Mouse (Mus musculus): ENCODE measurements at regions not wholly inside any gene's neighbourhood (a gene's known extent, or its start where the extent isn't known, plus 50 kb on each side); places are given as distances from the start of the nearest gene placed in this dataset.

DNA sequence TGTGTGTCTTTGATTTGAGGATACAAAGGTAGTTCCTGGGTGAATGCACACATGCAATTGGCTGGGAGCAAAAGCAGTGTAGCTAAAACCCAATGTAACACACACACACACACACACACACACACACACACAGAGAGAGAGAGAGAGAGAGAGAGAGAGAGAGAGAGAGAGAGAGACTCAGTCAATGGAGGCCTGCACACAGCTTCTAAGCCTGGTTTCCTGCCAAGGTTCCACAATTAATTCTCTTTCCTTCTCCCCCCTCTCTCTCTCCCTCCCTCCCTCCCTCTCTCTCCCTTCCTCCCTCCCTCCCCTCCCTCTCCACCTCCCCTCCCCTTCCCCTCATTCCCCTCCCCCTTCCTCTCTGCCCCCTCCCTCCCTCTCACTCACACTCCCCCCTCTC, 330.6 kb upstream of the Prickle1 start:
- Histone ChIP-seq H3K9ac (ENCODE audit: control insufficient read depth, low read depth, low read length, poor library complexity, severe bottlenecking) (no peak overlapping the region), H3K27me3 (ENCODE audit: control insufficient read depth in 1 of 2, insufficient read depth in 2 of 2, low read length in 2 of 2) (no peaks in the 10 kb centered on the region), H3K27ac (ENCODE audit: control insufficient read depth, low read depth, low read length) (no peak overlapping the region), H3K9me3 (replicated peaks; ENCODE audit: insufficient read depth, low read length) (no peaks in the 10 kb centered on the region), H3K4me1 (ENCODE audit: control insufficient read depth in 1 of 2, insufficient read depth in 2 of 2, low read length in 2 of 2) (no peaks in the 10 kb centered on the region), H3K4me3 (ENCODE audit: control insufficient read depth in 1 of 2, insufficient read depth in 1 of 2, low read depth in 2 of 2, low read length in 2 of 2) (no peak overlapping the region), H3K36me3 (ENCODE audit: control insufficient read depth in 1 of 2, insufficient read depth in 2 of 2, low read length in 2 of 2) (no peaks in the 10 kb centered on the region), H3K79me2 (ENCODE audit: control insufficient read depth, insufficient read depth, low read length, poor library complexity) (no peaks in the 10 kb centered on the region)
- TF ChIP-seq MXI1 (IDR thresholded peaks at IDR 0.05; ENCODE audit: low read depth, low read length) (no peak), JUND (IDR thresholded peaks at IDR 0.05; ENCODE audit: low read depth, low read length) (no peak), BHLHE40 (IDR thresholded peaks at IDR 0.05; ENCODE audit: borderline replicate concordance, low read depth, low read length) (no peak), EP300 (IDR thresholded peaks at IDR 0.05; ENCODE audit: low read depth in 1 of 2, low read length in 2 of 2) (no peak), ZC3H11A (IDR thresholded peaks at IDR 0.05; ENCODE audit: low read depth, low read length) (no peak), MAZ (IDR thresholded peaks at IDR 0.05; ENCODE audit: low read depth, low read length) (no peak), TCF12 (IDR thresholded peaks at IDR 0.05; ENCODE audit: low read depth, low read length) (no peak), GATA1 (IDR thresholded peaks at IDR 0.05; ENCODE audit: low read depth, low read length) (no peak), MEF2A (IDR thresholded peaks at IDR 0.05; ENCODE audit: extremely low read depth, insufficient replicate concordance, low read depth, low read length, poor library complexity, severe bottlenecking) (no peak), MYB (IDR thresholded peaks at IDR 0.05; ENCODE audit: low read depth, low read length) (no peak), UBTF (IDR thresholded peaks at IDR 0.05; ENCODE audit: borderline replicate concordance, insufficient read depth, low read depth, low read length) (no peak), SMC3 (IDR thresholded peaks at IDR 0.05; ENCODE audit: low read depth, low read length) (no peak), RAD21 (IDR thresholded peaks at IDR 0.05; ENCODE audit: low read depth, low read length) (no peak), MAFK (IDR thresholded peaks at IDR 0.05; ENCODE audit: borderline replicate concordance, low read depth, low read length) (no peak), KAT2A (conservative IDR thresholded peaks at IDR 0.05; ENCODE audit: low read depth, low read length) (no peak), POLR2AphosphoS2 (IDR thresholded peaks at IDR 0.05; ENCODE audit: low read length) (no peak), POLR2A (IDR thresholded peaks at IDR 0.05; ENCODE audit: control insufficient read depth in 1 of 2, insufficient read depth in 1 of 2, low read depth in 1 of 2, low read length in 2 of 2, poor library complexity in 1 of 2) (no peak), ETS1 (IDR thresholded peaks at IDR 0.05; ENCODE audit: low read depth, low read length) (no peak), NELFE (IDR thresholded peaks at IDR 0.05; ENCODE audit: low read depth, low read length) (no peak), GABPA (IDR thresholded peaks at IDR 0.05; ENCODE audit: low read depth, low read length) (no peak)
- no peak for DNase-seq (ENCODE audit: low read depth, low spot score)

DNA sequence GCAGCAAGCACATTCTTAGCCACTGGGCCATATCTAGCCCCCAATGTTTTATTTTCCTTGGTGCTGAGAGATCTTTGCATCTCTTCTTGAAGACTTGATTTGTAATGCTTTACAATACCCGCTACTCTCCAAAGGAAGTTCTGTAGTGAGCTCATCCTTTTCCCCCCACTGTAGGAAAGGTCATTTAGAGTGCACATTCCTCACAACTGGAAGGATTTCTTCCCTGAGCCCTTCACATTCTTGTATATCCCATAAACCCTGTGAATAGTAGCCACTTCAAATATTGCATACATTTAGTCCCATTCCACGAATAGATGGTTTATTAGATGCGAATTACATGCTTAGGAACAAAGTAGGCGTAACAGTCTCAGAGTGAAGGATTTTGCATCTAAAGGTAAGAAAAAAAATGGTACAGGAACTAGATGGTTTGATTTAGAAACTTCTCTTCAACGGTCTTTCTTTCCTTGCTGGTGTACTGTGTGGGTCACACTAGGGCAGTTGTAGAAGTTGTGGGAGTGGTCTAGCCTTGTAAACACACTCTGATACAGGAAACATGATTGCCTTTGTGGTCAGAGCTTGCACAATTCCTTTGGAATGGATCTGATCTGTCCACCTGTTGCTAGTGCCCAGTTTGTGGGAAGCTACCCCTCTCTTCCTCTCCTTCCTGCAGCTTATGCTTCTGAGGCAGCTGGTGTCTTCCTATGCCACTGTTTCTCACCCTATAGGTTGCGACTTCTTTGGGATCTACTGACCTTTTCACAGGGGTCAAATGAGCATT, 326.0 kb upstream of the Prickle1 start:
- Histone ChIP-seq H3K27ac (ENCODE audit: control insufficient read depth, low read depth, low read length) (no peak overlapping the region), H3K9ac (ENCODE audit: control insufficient read depth, low read depth, low read length, poor library complexity, severe bottlenecking) (no peak overlapping the region), H3K4me3 (ENCODE audit: control insufficient read depth in 1 of 2, insufficient read depth in 1 of 2, low read depth in 2 of 2, low read length in 2 of 2) (no peak overlapping the region), H3K9me3 (replicated peaks; ENCODE audit: insufficient read depth, low read length) (no peaks in the 10 kb centered on the region), H3K36me3 (ENCODE audit: control insufficient read depth in 1 of 2, insufficient read depth in 2 of 2, low read length in 2 of 2) (no peaks in the 10 kb centered on the region), H3K27me3 (ENCODE audit: control insufficient read depth in 1 of 2, insufficient read depth in 2 of 2, low read length in 2 of 2) (no peaks in the 10 kb centered on the region), H3K79me2 (ENCODE audit: control insufficient read depth, insufficient read depth, low read length, poor library complexity) (no peaks in the 10 kb centered on the region), H3K4me1 (ENCODE audit: control insufficient read depth in 1 of 2, insufficient read depth in 2 of 2, low read length in 2 of 2) (no peaks in the 10 kb centered on the region)
- no peak for TF ChIP-seq POLR2AphosphoS2 (IDR thresholded peaks at IDR 0.05; ENCODE audit: low read length)
- TF ChIP-seq CHD2 (IDR thresholded peaks at IDR 0.05; ENCODE audit: low read length): no peak
- TF ChIP-seq GATA1 (IDR thresholded peaks at IDR 0.05; ENCODE audit: low read depth, low read length): no peak
- TF ChIP-seq RAD21 (IDR thresholded peaks at IDR 0.05; ENCODE audit: low read depth, low read length): no peak
- TF ChIP-seq ELF1 (IDR thresholded peaks at IDR 0.05; ENCODE audit: low read depth, low read length): no peak
- TF ChIP-seq JUND (IDR thresholded peaks at IDR 0.05; ENCODE audit: low read depth, low read length): no peak
- TF ChIP-seq EP300 (IDR thresholded peaks at IDR 0.05; ENCODE audit: low read depth in 1 of 2, low read length in 2 of 2): no peak
- no peak for TF ChIP-seq RCOR1 (IDR thresholded peaks at IDR 0.05; ENCODE audit: low read depth, low read length)
- no peak for DNase-seq (ENCODE audit: low read depth, low spot score)
